Mouse (Mus musculus) midbrain, embryonic 14.5 days (tissue): ENCODE measurements around the gene H2-T3. TPM values are rescaled to one million over a fixed set of nuclear protein-coding genes. Genes with fewer than 3 reads are reported as not detected.
"Not testable (repeated sequence)": the region's sequence is repeated elsewhere in the genome, so short reads cannot be mapped to it uniquely, and the experiment has no call there.

Experiments used
- ATAC-seq: fragments of 200-750 bp; cut with Nextera tagmentation; 2 replicates; pipeline ENCODE4 v1.8.0; 2017; ENCODE audit warnings: moderate number of reproducible peaks, moderate library complexity; ENCODE audit not compliant: low FRiP score, low TSS enrichment
- DNase-seq: peaks from one replicate; pipeline ENCODE4 v3.0.0-alpha.2; 2015
- H3K27ac ChIP-seq: fragments of 300-500 bp; sonication (generic); replicated peaks from 2 replicates; pipeline ENCODE4 v1.5.1; 2014; ENCODE audit warnings: mild to moderate bottlenecking, low read depth, low read length, moderate library complexity
- H3K27me3 ChIP-seq: fragments of 300-500 bp; sonication (generic); 2 replicates; pipeline ENCODE4 v1.6.1; 2014; ENCODE audit warnings: low read length, control low read depth, mixed read lengths; ENCODE audit not compliant: control insufficient read depth, insufficient read depth
- H3K36me3 ChIP-seq: fragments of 300-500 bp; sonication (generic); 2 replicates; pipeline ENCODE4 v1.6.1; 2014; ENCODE audit warnings: low read length, control low read depth; ENCODE audit not compliant: control insufficient read depth, insufficient read depth
- H3K4me1 ChIP-seq: fragments of 300-500 bp; sonication (generic); 2 replicates; pipeline ENCODE4 v1.6.1; 2014; ENCODE audit warnings: mild to moderate bottlenecking, antibody characterized with exemption, low read length, control low read depth; ENCODE audit not compliant: control insufficient read depth, insufficient read depth
- H3K4me2 ChIP-seq: fragments of 300-500 bp; sonication (generic); 2 replicates; pipeline ENCODE4 v1.6.1; 2014; ENCODE audit warnings: mild to moderate bottlenecking, low read length, moderate library complexity
- H3K4me3 ChIP-seq: fragments of 300-500 bp; sonication (generic); replicated peaks from 2 replicates; pipeline ENCODE4 v1.5.1; 2014; ENCODE audit warnings: low read depth, low read length
- H3K9ac ChIP-seq: fragments of 300-500 bp; sonication (generic); replicated peaks from 2 replicates; pipeline ENCODE4 v1.6.1; 2014; ENCODE audit warnings: mild to moderate bottlenecking, low read length, moderate library complexity
- H3K9me3 ChIP-seq: fragments of 300-500 bp; sonication (generic); 2 replicates; pipeline ENCODE4 v1.6.1; 2016; ENCODE audit warnings: low read length, control low read depth, mixed read lengths; ENCODE audit not compliant: control insufficient read depth
- WGBS: fragments of 180-500 bp; shearing (Covaris S2); extraction: QIAGEN DNeasy Blood & Tissue Kit; methylation state at CpG from one replicate; pipeline ENCODE4 v1.1.7; 2014; 5-methylcytosine and 5-hydroxymethylcytosine counted together
- polyA plus RNA-seq: library from polyadenylated mRNA; unstranded; fragments of >200 nt; fragmentation: Nextera tagmentation; extraction: Ambion mirVana; gene quantifications from 2 replicates; pipeline ENCODE4 v1.2.1, GENCODE M21; 2014

The H2-T3 gene
- polyA plus RNA-seq, 1 experiment from 2014 or later: not detected

GRCm38 (mm10) chr17:36169094-36169493 is 21.0 kb downstream of the H2-T3 start:
- not testable (repeated sequence) for H3K9me3 ChIP-seq, H3K27ac ChIP-seq, H3K36me3 ChIP-seq, ATAC-seq, H3K4me3 ChIP-seq, H3K9ac ChIP-seq, DNase-seq, H3K4me1 ChIP-seq, H3K4me2 ChIP-seq
- peaks cover 58% of the 10 kb centered on the region for H3K27me3 ChIP-seq
- WGBS: no CpG with 5 or more reads among the region's 1 CpGs

GRCm38 (mm10) chr17:36168039-36168652 is 21.9 kb downstream of the H2-T3 start, which contains the start of gene Gm8909:
Gm8909 (minus strand) TSS chr17:36168537.
- Histone ChIP-seq H3K36me3 (no peaks in the 10 kb centered on the region), H3K4me1 (no peaks in the 10 kb centered on the region), H3K27ac (no peak within 1 kb of the TSS), H3K4me3 (peak within 1 kb of the TSS; percentile 15; the same call in 1 of the 2 replicates), H3K9ac (no peak within 1 kb of the TSS), H3K27me3 (peaks cover 61% of the 10 kb centered on the region), H3K9me3 (no peaks in the 10 kb centered on the region), H3K4me2 (peak within 1 kb of the TSS; percentile 30)
- DNase-seq: no peak
- no peak for ATAC-seq
- under 1% methylated on average over 60 of the region's 63 CpGs for WGBS

GRCm38 (mm10) chr17:36167306-36168038 is 22.6 kb downstream of the H2-T3 start:
- no peak for DNase-seq

GRCm38 (mm10) chr17:36166901-36167300 is 23.2 kb downstream of the H2-T3 start:
- H3K27ac ChIP-seq, H3K4me3 ChIP-seq, H3K4me1 ChIP-seq, H3K4me2 ChIP-seq, H3K36me3 ChIP-seq, DNase-seq, H3K9ac ChIP-seq, H3K9me3 ChIP-seq, ATAC-seq: not testable (repeated sequence)
- peaks cover 71% of the 10 kb centered on the region for H3K27me3 ChIP-seq
- 15% methylated on average over 2 of the region's 2 CpGs for WGBS

More at GRCm38 (mm10) chr17:36167306-36168038, 22.6 kb downstream of the H2-T3 start:
- Histone ChIP-seq H3K27me3 (peaks cover 65% of the 10 kb centered on the region), H3K9me3 (no peaks in the 10 kb centered on the region), H3K9ac (no peak overlapping the region), H3K4me1 (no peaks in the 10 kb centered on the region), H3K36me3 (no peaks in the 10 kb centered on the region), H3K4me3 (0 out of 2 replicates have a peak overlapping the region, but pooled peaks have one; percentile 15), H3K4me2 (peak overlapping the region; percentile 30), H3K27ac (no peak overlapping the region)
- no peak for ATAC-seq
- WGBS: under 1% methylated on average over 48 of the region's 51 CpGs

GRCm38 (mm10) chr17:36161129-36162051 is 28.7 kb downstream of the H2-T3 start:
- H3K27me3 ChIP-seq: peaks cover 68% of the 10 kb centered on the region
- no peaks in the 10 kb centered on the region for H3K9me3 ChIP-seq
- no peak overlapping the region for H3K4me2 ChIP-seq
- no peaks in the 10 kb centered on the region for H3K4me1 ChIP-seq
- ATAC-seq (no peak), DNase-seq (no peak)
- 1% methylated on average over 56 of the region's 56 CpGs for WGBS
- H3K9ac ChIP-seq: no peak overlapping the region
- H3K4me3 ChIP-seq: no peak overlapping the region
- H3K27ac ChIP-seq: no peak overlapping the region
- H3K36me3 ChIP-seq: no peaks in the 10 kb centered on the region

GRCm38 (mm10) chr17:36158264-36158663 is 31.8 kb downstream of the H2-T3 start:
- Histone ChIP-seq H3K27me3 (peaks cover 45% of the 10 kb centered on the region), H3K4me3 (peak overlapping the region; percentile 22)

GRCm38 (mm10) chr17:36157782-36158181 is 32.3 kb downstream of the H2-T3 start:
- not testable (repeated sequence) for ATAC-seq

More at GRCm38 (mm10) chr17:36158264-36158663, 31.8 kb downstream of the H2-T3 start:
- WGBS: 8% methylated on average over 11 of the region's 11 CpGs
- not testable (repeated sequence) for H3K36me3 ChIP-seq, DNase-seq, H3K9me3 ChIP-seq, H3K9ac ChIP-seq, H3K4me1 ChIP-seq, ATAC-seq, H3K27ac ChIP-seq
- peak overlapping the region; percentile 49 for H3K4me2 ChIP-seq

More at GRCm38 (mm10) chr17:36157782-36158181, 32.3 kb downstream of the H2-T3 start:
- Histone ChIP-seq H3K4me3 (peak overlapping the region; percentile 22), H3K4me2 (peak overlapping the region; percentile 49), H3K27me3 (peaks cover 44% of the 10 kb centered on the region)
- under 1% methylated on average over 36 of the region's 36 CpGs for whole genome bisulfite sequencing
- not testable (repeated sequence) for H3K4me1 ChIP-seq, H3K27ac ChIP-seq, H3K36me3 ChIP-seq, H3K9me3 ChIP-seq, H3K9ac ChIP-seq
- peak; percentile 49 for DNase-seq
